Mouse (Mus musculus) CD8-positive naive resting alpha-beta T cell, adult 57 days (primary cell): Measurements from ENCODE around the gene 8030411F24Rik. TPM values are rescaled to one million over a fixed set of nuclear protein-coding genes. Genes with fewer than 3 reads are reported as not detected.

Source experiments
- total RNA-seq: library from RNA; stranded (reverse); gene quantifications from one replicate; pipeline ENCODE4 v1.2.4, GENCODE M21; 2023

The 8030411F24Rik gene
- not detected for total RNA-seq

DNA sequence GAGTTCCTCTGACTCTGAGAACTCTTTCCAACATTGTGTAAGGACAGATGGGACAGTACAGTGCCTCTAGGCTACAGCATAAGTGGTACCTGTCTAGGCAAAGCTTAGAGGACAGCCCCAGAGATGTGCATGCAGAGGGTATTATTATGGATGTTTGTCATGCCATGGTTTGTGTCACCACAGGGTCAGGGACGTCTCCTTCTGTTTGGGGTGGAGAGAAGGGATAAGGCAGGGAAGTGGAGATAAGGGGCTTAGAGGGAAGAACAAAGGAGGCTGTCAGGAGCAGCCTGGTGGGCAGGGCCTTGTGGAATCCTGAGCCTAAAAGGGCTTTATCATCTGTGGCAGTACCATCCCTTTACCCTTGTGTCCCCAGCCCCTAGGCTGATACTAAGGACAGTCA is at the start of gene 8030411F24Rik:
TSS of gene 8030411F24Rik (plus strand) at position 301 of the 400 bp plus-strand sequence.

DNA sequence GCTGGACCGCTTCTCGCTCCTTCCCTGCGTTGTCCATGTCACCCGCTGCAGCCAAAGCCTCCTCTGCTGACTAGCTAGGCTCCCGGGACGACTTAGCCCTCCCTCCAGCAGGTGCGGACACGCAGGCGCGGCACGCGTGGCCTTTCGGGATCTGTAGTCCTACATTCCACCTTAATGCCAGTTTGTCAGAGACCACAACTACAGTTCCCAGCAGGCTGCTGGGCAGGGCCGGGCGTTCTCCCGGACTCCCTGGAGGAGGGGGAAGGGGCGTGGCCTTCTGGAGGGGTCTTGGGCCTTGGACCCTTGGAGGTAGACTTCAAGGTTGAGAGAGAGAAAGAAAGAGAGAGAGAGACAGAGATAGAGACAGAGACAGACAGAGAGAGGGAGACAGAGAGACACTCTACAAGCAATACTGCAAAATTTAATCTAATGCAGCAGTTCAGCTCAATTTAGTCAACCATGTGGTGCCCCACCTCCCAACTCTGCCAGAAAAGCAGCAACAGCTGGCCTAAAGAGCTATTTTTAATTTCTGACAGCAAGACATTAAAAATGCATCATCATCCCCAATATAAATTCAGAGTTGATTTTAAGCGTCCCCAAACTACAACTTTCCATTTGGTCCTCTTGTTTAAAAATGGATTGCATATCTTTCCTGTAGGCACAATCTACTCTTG is 49.3 kb upstream of the 8030411F24Rik start, which contains the start of gene Napb:
TSS of gene Napb (minus strand) at position 141 of the 674 bp plus-strand sequence.

DNA sequence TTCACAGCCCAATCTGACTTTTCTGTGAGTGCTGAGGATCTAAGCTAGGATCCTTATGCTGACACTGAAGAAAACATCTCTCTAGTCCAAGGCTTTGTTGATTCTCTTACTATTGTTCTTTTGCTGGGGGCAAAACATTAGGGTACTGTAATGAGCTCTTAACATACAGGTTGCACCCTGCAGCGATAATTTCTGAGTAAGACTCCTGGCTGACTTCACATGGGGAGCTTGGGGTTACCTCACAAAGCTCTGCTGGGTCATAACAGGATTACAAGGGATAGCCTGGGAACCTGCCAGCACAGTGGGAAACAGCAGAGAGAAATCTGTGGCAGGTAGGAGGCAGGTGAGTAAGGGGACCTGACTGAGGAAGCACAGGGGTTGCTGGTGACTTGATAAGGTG is 31.8 kb upstream of the 8030411F24Rik start, which contains the start of gene Cstl1:
TSS of gene Cstl1 (plus strand) at position 301 of the 400 bp plus-strand sequence.

DNA sequence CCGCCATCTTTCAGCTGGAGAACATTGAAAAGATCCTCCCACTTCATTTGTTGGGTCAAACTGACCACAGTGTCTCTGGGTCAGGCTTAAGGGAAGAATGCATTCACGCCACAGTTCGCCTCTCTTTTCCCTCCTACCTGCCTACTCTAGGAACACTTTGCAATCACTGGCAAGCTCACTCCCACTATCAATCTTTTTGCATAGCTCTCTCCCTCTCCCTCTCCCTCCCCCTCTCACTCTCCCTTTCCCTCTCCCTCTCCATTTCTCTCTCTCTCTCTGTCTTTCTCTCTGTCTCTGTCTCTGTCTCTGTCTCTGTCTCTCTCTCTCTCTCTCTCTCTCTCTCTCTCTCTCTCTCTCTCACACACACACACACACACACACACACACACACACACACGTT is 10.4 kb upstream of the 8030411F24Rik start, which contains the start of gene Cst11:
TSS of gene Cst11 (minus strand) at position 101 of the 400 bp plus-strand sequence.

DNA sequence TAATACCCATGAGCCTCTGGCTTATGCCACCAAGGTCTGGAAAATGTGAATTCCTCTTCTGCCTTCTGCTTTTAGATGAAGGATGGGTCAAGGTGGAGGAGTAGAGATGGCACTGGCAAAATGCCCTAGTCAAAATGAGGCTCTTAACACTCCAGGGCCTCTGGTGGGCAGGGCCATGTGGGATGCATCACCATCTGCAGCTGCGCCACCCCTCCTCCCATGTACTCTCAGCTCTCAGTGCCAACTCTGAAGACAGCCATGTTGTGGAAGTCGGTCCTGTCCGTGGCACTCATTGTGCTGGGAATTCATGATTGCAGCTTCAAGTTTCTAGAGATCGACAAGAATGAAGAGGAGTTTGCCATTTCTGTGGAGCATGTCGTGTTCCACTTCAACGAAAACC is 7.3 kb downstream of the 8030411F24Rik start, which contains the start of gene Cst12:
TSS of gene Cst12 (plus strand) at position 220 of the 400 bp plus-strand sequence.

DNA sequence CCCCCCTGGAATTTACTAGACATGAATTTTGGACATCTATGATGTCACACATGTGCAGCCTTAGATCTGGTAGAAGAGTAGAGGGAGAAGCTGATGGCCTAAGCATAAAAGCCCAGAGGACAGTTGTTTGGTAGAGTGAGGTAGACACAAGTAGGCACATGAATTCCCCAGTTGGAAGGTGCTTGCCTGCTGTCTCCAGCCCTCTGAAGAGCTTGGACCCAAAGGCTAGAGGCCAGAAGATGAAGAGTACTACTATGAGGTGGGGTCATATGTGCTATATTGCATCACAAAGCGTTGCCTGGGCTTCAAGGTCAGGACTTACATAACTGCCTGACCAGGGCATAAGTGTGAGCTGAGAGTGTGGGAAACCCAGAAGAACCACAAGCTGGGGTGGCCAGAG is 16.7 kb downstream of the 8030411F24Rik start, which contains the start of gene Cst8:
TSS of gene Cst8 (plus strand) at position 301 of the 400 bp plus-strand sequence.

DNA sequence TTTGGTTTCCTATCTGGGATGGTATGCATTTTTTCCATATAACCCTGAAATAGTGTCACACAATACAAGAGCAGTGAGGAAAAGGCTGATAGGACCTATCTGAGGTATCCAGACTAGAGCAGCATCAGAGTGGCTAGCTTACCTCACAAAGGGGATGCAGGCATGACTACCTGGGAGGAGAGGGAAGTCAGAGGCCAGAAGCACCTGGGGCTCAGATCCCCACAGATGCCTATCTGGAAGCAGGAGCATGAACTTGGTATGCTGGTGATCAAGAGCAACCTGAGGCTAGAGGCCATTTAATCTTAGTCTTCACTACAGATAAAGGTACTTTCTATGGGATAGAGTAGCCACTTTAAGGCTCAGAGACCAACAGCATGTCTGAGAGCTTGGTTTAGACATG is 38.1 kb downstream of the 8030411F24Rik start, which contains the start of gene Cst13:
TSS of gene Cst13 (plus strand) at position 173 of the 400 bp plus-strand sequence.

DNA sequence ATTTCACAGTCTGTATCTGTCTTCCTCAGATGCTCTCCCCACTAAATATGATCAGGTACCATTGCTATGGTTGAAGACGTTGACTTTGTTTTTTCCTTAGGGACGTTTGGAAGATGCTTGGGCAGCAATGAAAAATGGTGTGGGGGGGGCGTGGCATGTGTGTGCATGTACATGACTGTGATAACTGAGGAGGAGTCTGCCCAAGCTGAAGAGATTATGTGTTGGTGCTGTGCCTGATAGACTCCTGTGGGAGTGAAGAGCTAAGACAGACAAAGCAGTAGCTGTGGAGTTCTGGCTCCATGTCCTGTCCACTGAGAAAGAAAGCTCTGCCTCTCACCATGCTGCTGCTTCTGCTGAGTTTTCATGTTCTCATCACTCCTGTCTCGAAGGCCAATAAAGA is 53.1 kb downstream of the 8030411F24Rik start, which contains the start of gene Cst9:
TSS of gene Cst9 (plus strand) at position 236 of the 400 bp plus-strand sequence.

Other genes starting within 250 kb of the 8030411F24Rik start
- gene Nxt1, start 109.4 kb upstream of the 8030411F24Rik start, total RNA-seq, result 16.1 TPM
- 8.1 TPM for gene Gzf1, start 101.0 kb upstream of the 8030411F24Rik start, total RNA-seq
- gene Napb, start 49.5 kb upstream of the 8030411F24Rik start, total RNA-seq, result 1.0 TPM
- not detected for gene Cstl1, start 31.7 kb upstream of the 8030411F24Rik start, total RNA-seq
- gene Cst11, start 10.5 kb upstream of the 8030411F24Rik start, total RNA-seq, result not detected
- gene Cst12, start 7.4 kb downstream of the 8030411F24Rik start, total RNA-seq, result not detected
- gene Cst8, start 16.8 kb downstream of the 8030411F24Rik start, total RNA-seq, result not detected
- not detected for gene Cst13, start 38.1 kb downstream of the 8030411F24Rik start, total RNA-seq
- gene Cst9, start 53.1 kb downstream of the 8030411F24Rik start, total RNA-seq, result not detected
- gene 9230104L09Rik, start 83.0 kb downstream of the 8030411F24Rik start, total RNA-seq, result not detected
- 80.1 TPM for gene Cst3, start 93.7 kb downstream of the 8030411F24Rik start, total RNA-seq
- gene Gm1330, start 221.2 kb downstream of the 8030411F24Rik start, total RNA-seq, result not detected
- not detected for gene Gm10750, start 235.2 kb downstream of the 8030411F24Rik start, total RNA-seq